Mouse (Mus musculus) C2C12 (cell line): Measurements from ENCODE around the gene Cfap61.

ENCODE experiments used
- CTCF ChIP-seq: IDR thresholded peaks from one replicate; pipeline ENCODE4 v1.5.1; 2011; ENCODE audit not compliant: control insufficient read depth, insufficient read depth, insufficient read length
- USF1 ChIP-seq: IDR thresholded peaks from one replicate; pipeline ENCODE4 v1.6.1; 2011; ENCODE audit warnings: low read depth, mild to moderate bottlenecking, control low read depth, moderate library complexity

DNA sequence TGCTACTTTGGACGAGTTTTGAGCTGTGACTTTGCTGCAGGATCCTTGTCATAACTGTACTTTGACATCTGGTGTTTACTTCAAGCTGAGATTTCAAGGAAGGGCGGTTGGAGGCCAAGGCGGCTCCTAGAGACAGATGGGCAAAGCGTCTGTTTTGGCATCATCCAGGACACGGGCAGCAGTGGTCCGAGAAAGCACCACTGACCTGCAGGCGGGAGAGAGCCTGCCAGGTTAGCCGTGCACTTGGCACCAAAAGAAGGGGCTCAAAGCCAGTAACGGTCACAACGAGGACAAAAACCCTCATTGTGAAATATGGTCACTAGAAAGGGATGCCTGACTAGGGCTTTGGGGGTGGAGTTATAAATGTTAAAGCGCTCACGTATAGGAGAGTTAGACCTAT is 36.2 kb downstream of the Cfap61 start:
- no peak for TF ChIP-seq CTCF
- TF ChIP-seq USF1, result no peak
